Mouse (Mus musculus): Measurements from ENCODE around the gene Camk2d. TPM values are rescaled to one million over a fixed set of nuclear protein-coding genes. Genes with fewer than 3 reads are reported as not detected.

Gene Camk2d
- polyA plus RNA-seq, 1 experiment from 2014 or later: 10.5 TPM

- H3K4me2 ChIP-seq: no peak overlapping the region
- WGBS: 78% methylated on average over 7 of the region's 7 CpGs
- no peak overlapping the region for H3K27ac ChIP-seq (ENCODE audit: low read depth, low read length)
- no peaks in the 10 kb centered on the region for H3K27me3 ChIP-seq (replicated peaks; ENCODE audit: control insufficient read depth, insufficient read depth, low read length)
- H3K4me1 ChIP-seq (replicated peaks; ENCODE audit: control insufficient read depth, insufficient read depth, low read length): no peaks in the 10 kb centered on the region
- H3K36me3 ChIP-seq (ENCODE audit: control insufficient read depth, insufficient read depth, low read length): no peaks in the 10 kb centered on the region
- no peak overlapping the region for H3K4me3 ChIP-seq (ENCODE audit: low read depth, low read length)
- no peak overlapping the region for H3K9ac ChIP-seq (ENCODE audit: low read depth, low read length)
- no peak for ATAC-seq (replicated peaks; ENCODE audit: low FRiP score)
- no peak for DNase-seq (ENCODE audit: low spot score)
- no peaks in the 10 kb centered on the region for H3K9me3 ChIP-seq (ENCODE audit: control insufficient read depth, low read length)
These were observed 36.5 kb downstream of the Camk2d start for GRCm38 (mm10) chr3:126632580-126632979.

GRCm38 (mm10) chr3:126634171-126634570, 38.1 kb downstream of the Camk2d start:
- Histone ChIP-seq H3K36me3 (ENCODE audit: control insufficient read depth, insufficient read depth, low read length) (no peaks in the 10 kb centered on the region), H3K9ac (ENCODE audit: low read depth, low read length) (no peak overlapping the region), H3K4me2 (no peak overlapping the region), H3K9me3 (ENCODE audit: control insufficient read depth, low read length) (no peaks in the 10 kb centered on the region), H3K4me3 (ENCODE audit: low read depth, low read length) (no peak overlapping the region), H3K4me1 (replicated peaks; ENCODE audit: control insufficient read depth, insufficient read depth, low read length) (no peaks in the 10 kb centered on the region), H3K27ac (ENCODE audit: low read depth, low read length) (no peak overlapping the region), H3K27me3 (replicated peaks; ENCODE audit: control insufficient read depth, insufficient read depth, low read length) (no peaks in the 10 kb centered on the region)
- 88% methylated on average over 6 of the region's 6 CpGs for WGBS
- DNase-seq (ENCODE audit: low spot score) (no peak), ATAC-seq (replicated peaks; ENCODE audit: low FRiP score) (no peak)

- Histone ChIP-seq H3K9ac (ENCODE audit: low read depth, low read length) (no peak overlapping the region), H3K4me2 (no peak overlapping the region), H3K9me3 (ENCODE audit: control insufficient read depth, low read length) (no peaks in the 10 kb centered on the region), H3K27ac (ENCODE audit: low read depth, low read length) (no peak overlapping the region), H3K27me3 (replicated peaks; ENCODE audit: control insufficient read depth, insufficient read depth, low read length) (no peaks in the 10 kb centered on the region), H3K4me1 (replicated peaks; ENCODE audit: control insufficient read depth, insufficient read depth, low read length) (no peaks in the 10 kb centered on the region; the same call in 1 of the 2 replicates), H3K36me3 (ENCODE audit: control insufficient read depth, insufficient read depth, low read length) (no peaks in the 10 kb centered on the region), H3K4me3 (ENCODE audit: low read depth, low read length) (no peak overlapping the region)
- ATAC-seq (replicated peaks; ENCODE audit: low FRiP score): no peak
- 63% methylated on average over 1 of the region's 1 CpGs for WGBS
- DNase-seq (ENCODE audit: low spot score): no peak
These were observed 42.2 kb downstream of the Camk2d start for GRCm38 (mm10) chr3:126638259-126638658.

- DNase-seq (ENCODE audit: low spot score): no peak
- H3K9me3 ChIP-seq (ENCODE audit: control insufficient read depth, low read length): no peaks in the 10 kb centered on the region
- no peak for ATAC-seq (replicated peaks; ENCODE audit: low FRiP score)
- no peaks in the 10 kb centered on the region for H3K27me3 ChIP-seq (replicated peaks; ENCODE audit: control insufficient read depth, insufficient read depth, low read length)
- no peak overlapping the region for H3K27ac ChIP-seq (ENCODE audit: low read depth, low read length)
- H3K4me2 ChIP-seq: no peak overlapping the region
- no peak overlapping the region for H3K4me3 ChIP-seq (ENCODE audit: low read depth, low read length)
- 61% methylated on average over 5 of the region's 5 CpGs for WGBS
- no peaks in the 10 kb centered on the region; the same call in 1 of the 2 replicates for H3K4me1 ChIP-seq (replicated peaks; ENCODE audit: control insufficient read depth, insufficient read depth, low read length)
- H3K9ac ChIP-seq (ENCODE audit: low read depth, low read length): no peak overlapping the region
- H3K36me3 ChIP-seq (ENCODE audit: control insufficient read depth, insufficient read depth, low read length): no peaks in the 10 kb centered on the region
These were observed 43.0 kb downstream of the Camk2d start for GRCm38 (mm10) chr3:126639098-126639513.

GRCm38 (mm10) chr3:126640443-126641251, 44.5 kb downstream of the Camk2d start:
- ATAC-seq (replicated peaks; ENCODE audit: low FRiP score) (no peak), DNase-seq (ENCODE audit: low spot score) (no peak)
- Histone ChIP-seq H3K36me3 (ENCODE audit: control insufficient read depth, insufficient read depth, low read length) (no peaks in the 10 kb centered on the region), H3K9me3 (ENCODE audit: control insufficient read depth, low read length) (no peaks in the 10 kb centered on the region), H3K27me3 (replicated peaks; ENCODE audit: control insufficient read depth, insufficient read depth, low read length) (no peaks in the 10 kb centered on the region), H3K4me3 (ENCODE audit: low read depth, low read length) (no peak overlapping the region), H3K4me1 (replicated peaks; ENCODE audit: control insufficient read depth, insufficient read depth, low read length) (no peaks in the 10 kb centered on the region; the same call in 1 of the 2 replicates), H3K4me2 (no peak overlapping the region), H3K27ac (ENCODE audit: low read depth, low read length) (no peak overlapping the region), H3K9ac (ENCODE audit: low read depth, low read length) (no peak overlapping the region)
- 86% methylated on average over 10 of the region's 10 CpGs for WGBS

- no peaks in the 10 kb centered on the region; the same call in 1 of the 2 replicates for H3K4me1 ChIP-seq (replicated peaks; ENCODE audit: control insufficient read depth, insufficient read depth, low read length)
- no peak overlapping the region for H3K9ac ChIP-seq (ENCODE audit: low read depth, low read length)
- no peaks in the 10 kb centered on the region for H3K36me3 ChIP-seq (ENCODE audit: control insufficient read depth, insufficient read depth, low read length)
- H3K27me3 ChIP-seq (replicated peaks; ENCODE audit: control insufficient read depth, insufficient read depth, low read length): no peaks in the 10 kb centered on the region
- no peak overlapping the region for H3K4me3 ChIP-seq (ENCODE audit: low read depth, low read length)
- no peaks in the 10 kb centered on the region for H3K9me3 ChIP-seq (ENCODE audit: control insufficient read depth, low read length)
- no peak overlapping the region for H3K4me2 ChIP-seq
- no peak for DNase-seq (ENCODE audit: low spot score)
- H3K27ac ChIP-seq (ENCODE audit: low read depth, low read length): no peak overlapping the region
- ATAC-seq (replicated peaks; ENCODE audit: low FRiP score): no peak
- WGBS: 59% methylated on average over 4 of the region's 4 CpGs
These were observed 45.3 kb downstream of the Camk2d start for GRCm38 (mm10) chr3:126641451-126641850.

- no peaks in the 10 kb centered on the region for H3K9me3 ChIP-seq (ENCODE audit: control insufficient read depth, low read length)
- no peak for DNase-seq (ENCODE audit: low spot score)
- H3K4me2 ChIP-seq: no peak overlapping the region
- no peak for ATAC-seq (replicated peaks; ENCODE audit: low FRiP score)
- H3K4me3 ChIP-seq (ENCODE audit: low read depth, low read length): no peak overlapping the region
- no peak overlapping the region for H3K27ac ChIP-seq (ENCODE audit: low read depth, low read length)
- 37% methylated on average over 10 of the region's 10 CpGs for WGBS
- H3K4me1 ChIP-seq (replicated peaks; ENCODE audit: control insufficient read depth, insufficient read depth, low read length): no peaks in the 10 kb centered on the region; the same call in 1 of the 2 replicates
- no peaks in the 10 kb centered on the region for H3K36me3 ChIP-seq (ENCODE audit: control insufficient read depth, insufficient read depth, low read length)
- no peaks in the 10 kb centered on the region for H3K27me3 ChIP-seq (replicated peaks; ENCODE audit: control insufficient read depth, insufficient read depth, low read length)
- no peak overlapping the region for H3K9ac ChIP-seq (ENCODE audit: low read depth, low read length)
These were observed 47.2 kb downstream of the Camk2d start for GRCm38 (mm10) chr3:126643071-126644010.

GRCm38 (mm10) chr3:126650332-126650731, 54.2 kb downstream of the Camk2d start:
- no peak for ATAC-seq (replicated peaks; ENCODE audit: low FRiP score)
- Histone ChIP-seq H3K9ac (ENCODE audit: low read depth, low read length) (no peak overlapping the region), H3K27ac (ENCODE audit: low read depth, low read length) (no peak overlapping the region), H3K4me2 (no peak overlapping the region), H3K36me3 (ENCODE audit: control insufficient read depth, insufficient read depth, low read length) (no peaks in the 10 kb centered on the region), H3K27me3 (replicated peaks; ENCODE audit: control insufficient read depth, insufficient read depth, low read length) (no peaks in the 10 kb centered on the region), H3K9me3 (ENCODE audit: control insufficient read depth, low read length) (no peaks in the 10 kb centered on the region), H3K4me1 (replicated peaks; ENCODE audit: control insufficient read depth, insufficient read depth, low read length) (no peaks in the 10 kb centered on the region), H3K4me3 (ENCODE audit: low read depth, low read length) (no peak overlapping the region)
- WGBS: 82% methylated on average over 4 of the region's 4 CpGs
- no peak for DNase-seq (ENCODE audit: low spot score)

All from liver, embryonic 11.5 days (tissue).